Mouse (Mus musculus) adrenal gland (tissue): ENCODE measurements around the gene Prex1.

Experiments used
- intact Hi-C: fragments of 180-260 bp; cut with DNase I; formaldehyde crosslinking; loops from one replicate; pipeline ENCODE4 v1.15.1; 2025

Gene Prex1

GRCm38 (mm10) chr2:166564455-166564854, 149.2 kb downstream of the Prex1 start:
- intact Hi-C loops, result loop anchor here (2.0 to 10.0 kb wide), 3 partner anchors 120 to 480 kb away; no protein-coding TSS in a partner anchor

- intact Hi-C loops, result loop anchor here (2.0 to 10.0 kb wide), 3 partner anchors 119 to 479 kb away; no protein-coding TSS in a partner anchor
These were observed 149.7 kb downstream of the Prex1 start for GRCm38 (mm10) chr2:166563890-166564289.

GRCm38 (mm10) chr2:166563076-166563475, 150.6 kb downstream of the Prex1 start:
- intact Hi-C loops, result loop anchor here (5.0 to 10.0 kb wide), 2 partner anchors 118 to 411 kb away; no protein-coding TSS in a partner anchor

GRCm38 (mm10) chr2:166561781-166562180, 151.9 kb downstream of the Prex1 start:
- intact Hi-C loops, result loop anchor here (5.0 to 10.0 kb wide), 2 partner anchors 117 to 409 kb away; no protein-coding TSS in a partner anchor

GRCm38 (mm10) chr2:166560826-166561225, 152.8 kb downstream of the Prex1 start:
- intact Hi-C loops, result loop anchor here (5.0 to 10.0 kb wide), 2 partner anchors 116 to 409 kb away; no protein-coding TSS in a partner anchor

- intact Hi-C loops, result no loop called here
These were observed 154.1 kb downstream of the Prex1 start for GRCm38 (mm10) chr2:166559531-166559930.

GRCm38 (mm10) chr2:166555508-166555907, 158.1 kb downstream of the Prex1 start:
- intact Hi-C loops, result no loop called here

GRCm38 (mm10) chr2:166554169-166554505, 159.5 kb downstream of the Prex1 start:
- intact Hi-C loops, result no loop called here

- intact Hi-C loops, result no loop called here
These were observed 160.0 kb downstream of the Prex1 start for GRCm38 (mm10) chr2:166553502-166554168.

- intact Hi-C loops, result no loop called here
These were observed 161.0 kb downstream of the Prex1 start for GRCm38 (mm10) chr2:166552657-166553056.

- intact Hi-C loops, result no loop called here
These were observed 161.7 kb downstream of the Prex1 start for GRCm38 (mm10) chr2:166551831-166552498.

GRCm38 (mm10) chr2:166549871-166550270, 163.8 kb downstream of the Prex1 start:
- intact Hi-C loops, result no loop called here

- intact Hi-C loops, result no loop called here
These were observed 164.6 kb downstream of the Prex1 start for GRCm38 (mm10) chr2:166549069-166549468.

- intact Hi-C loops, result no loop called here
These were observed 168.1 kb downstream of the Prex1 start for GRCm38 (mm10) chr2:166545580-166545979.

GRCm38 (mm10) chr2:166544575-166545251, 168.9 kb downstream of the Prex1 start:
- intact Hi-C loops, result no loop called here

GRCm38 (mm10) chr2:166541112-166541928, 172.3 kb downstream of the Prex1 start:
- intact Hi-C loops, result no loop called here

GRCm38 (mm10) chr2:166540216-166540615, 173.4 kb downstream of the Prex1 start:
- intact Hi-C loops, result no loop called here

GRCm38 (mm10) chr2:166536896-166537295, 176.7 kb downstream of the Prex1 start:
- intact Hi-C loops, result no loop called here

- intact Hi-C loops, result no loop called here
These were observed 178.1 kb downstream of the Prex1 start for GRCm38 (mm10) chr2:166535519-166535918.

GRCm38 (mm10) chr2:166526204-166526603, 187.4 kb downstream of the Prex1 start:
- intact Hi-C loops, result no loop called here
